Mouse (Mus musculus) spleen, postnatal 10 days (tissue): ENCODE data around the gene Cyp4a14.
"Not testable (repeated sequence)": the region's sequence is repeated elsewhere in the genome, so short reads cannot be mapped to it uniquely, and the experiment has no call there.

ENCODE experiments used
- DNase-seq, 2 experiments: peaks; one replicate each; pipeline ENCODE4 v3.0.0; 2021 to 2022; ENCODE audit warnings: low spot score in 2 of 2

The Cyp4a14 gene

DNA sequence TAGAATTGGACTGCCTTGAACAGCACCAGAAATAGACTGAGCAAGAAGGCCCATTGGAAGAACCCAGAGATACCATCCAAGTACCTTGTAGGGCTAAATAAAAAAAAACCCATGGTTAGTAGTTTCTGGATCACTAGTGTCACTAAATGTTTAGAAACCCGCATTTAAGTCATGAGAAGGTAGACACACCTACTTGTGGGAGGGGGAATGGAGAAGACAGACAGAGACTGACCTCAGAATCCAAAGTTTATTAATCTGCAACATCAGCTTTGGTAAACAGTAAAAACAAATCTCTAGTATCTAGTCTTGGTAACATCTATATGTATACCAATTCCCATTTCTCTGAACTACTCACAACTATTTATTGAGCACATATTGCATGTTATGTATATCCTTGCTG, at the start of gene Cyp4a14:
Gene Cyp4a14 (minus strand): TSS at position 142 of the 400 bp plus-strand sequence.
- DNase-seq = no peak

DNA sequence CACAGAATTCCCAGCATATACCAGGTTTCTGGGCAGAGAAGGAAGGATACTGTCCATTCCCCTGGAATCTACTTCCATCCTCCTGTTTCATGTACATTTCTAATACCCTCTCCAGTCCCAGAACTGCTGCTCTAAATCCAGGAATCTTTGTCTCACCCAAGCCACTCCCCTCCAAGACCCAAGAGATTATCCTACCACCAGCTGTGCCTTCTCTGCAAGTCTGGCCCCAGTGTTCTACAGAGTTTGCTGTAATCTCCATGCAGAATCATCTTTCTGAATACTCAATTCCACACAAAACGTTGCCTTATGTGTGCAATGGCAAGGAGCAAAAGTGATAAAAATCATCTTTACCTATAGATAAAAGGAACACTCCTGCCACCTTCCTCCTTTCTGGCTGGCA, 49.2 kb upstream of the Cyp4a14 start:
- no peak for DNase-seq

DNA sequence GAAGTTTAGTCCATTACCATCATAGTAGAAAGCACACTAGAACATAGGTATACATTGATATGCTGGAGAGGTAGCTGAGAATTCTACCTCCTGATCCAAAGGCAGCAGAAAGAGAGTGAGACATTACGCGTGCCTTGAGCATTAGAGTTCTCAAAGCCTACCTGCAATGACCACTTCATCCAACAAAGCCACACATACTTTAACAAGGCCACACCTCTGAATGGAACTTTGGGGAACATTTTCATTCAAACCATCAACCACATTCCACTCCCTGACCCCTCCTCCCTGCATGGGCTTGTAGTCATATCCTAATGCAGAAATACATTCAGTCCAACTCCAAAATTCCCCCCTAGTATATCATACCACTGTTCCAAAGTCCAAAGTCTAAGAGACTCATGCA, 25.8 kb upstream of the Cyp4a14 start:
- no peak for DNase-seq

DNA sequence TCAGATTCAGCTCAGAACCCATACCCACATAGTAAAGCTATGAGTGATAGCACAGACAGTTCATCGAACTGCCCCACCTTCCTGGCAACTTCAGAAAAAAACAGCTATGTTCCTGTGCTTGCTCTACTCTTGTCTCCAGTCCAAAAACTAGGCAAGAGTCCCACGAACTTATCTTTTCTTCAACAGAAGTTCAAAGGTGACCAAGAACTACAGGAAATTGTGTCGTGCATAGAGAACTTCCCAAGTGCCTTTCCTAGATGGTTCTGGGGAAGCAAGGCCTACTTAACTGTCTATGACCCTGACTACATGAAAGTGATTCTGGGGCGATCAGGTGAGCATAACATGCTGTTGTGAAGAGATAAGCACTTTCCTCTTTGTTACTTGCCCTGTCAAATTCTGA, 23.5 kb upstream of the Cyp4a14 start:
- DNase-seq = no peak

DNA sequence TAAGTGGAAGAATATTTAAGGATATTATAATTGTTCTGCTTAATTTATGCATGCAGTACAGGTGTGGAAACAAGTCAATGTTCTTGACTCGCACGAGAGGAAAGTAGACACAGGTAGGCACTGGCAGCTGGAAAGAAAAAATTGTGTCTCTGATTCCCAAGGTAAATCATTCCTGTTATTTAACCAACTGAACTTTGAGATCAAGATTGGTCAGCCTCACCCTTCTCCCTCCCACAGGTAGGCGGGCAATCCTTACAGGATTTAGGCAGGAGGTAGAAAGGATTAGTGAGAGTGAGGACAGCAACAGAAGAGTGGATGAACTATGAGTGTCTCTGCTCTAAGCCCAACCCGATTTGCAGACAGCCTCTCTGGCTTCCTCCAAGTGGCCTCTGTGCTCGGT, 22.1 kb upstream of the Cyp4a14 start, which contains the start of gene Cyp4a10:
Gene Cyp4a10 (plus strand): TSS at position 265 of the 400 bp plus-strand sequence.
- DNase-seq = not testable (repeated sequence)

DNA sequence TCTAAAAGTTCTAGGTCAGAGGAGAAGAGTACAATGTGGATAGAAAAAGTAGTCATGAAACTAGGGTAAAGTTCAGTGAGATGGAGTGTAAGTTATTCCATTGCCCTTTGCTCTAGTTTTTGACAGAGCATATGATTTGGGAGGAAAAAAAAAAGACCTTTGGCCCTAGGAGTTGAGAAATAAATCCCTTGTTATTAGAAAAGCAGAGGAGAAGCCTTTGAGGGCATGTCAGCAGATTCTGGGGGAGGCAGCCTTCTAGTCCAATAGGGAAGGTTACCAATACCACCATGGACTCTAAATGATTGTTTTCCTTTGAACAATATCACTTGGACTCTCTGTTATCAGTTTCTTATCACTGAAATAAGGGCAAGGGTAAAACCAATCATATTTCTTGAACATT, 18.0 kb upstream of the Cyp4a14 start:
- not testable (repeated sequence) for DNase-seq

DNA sequence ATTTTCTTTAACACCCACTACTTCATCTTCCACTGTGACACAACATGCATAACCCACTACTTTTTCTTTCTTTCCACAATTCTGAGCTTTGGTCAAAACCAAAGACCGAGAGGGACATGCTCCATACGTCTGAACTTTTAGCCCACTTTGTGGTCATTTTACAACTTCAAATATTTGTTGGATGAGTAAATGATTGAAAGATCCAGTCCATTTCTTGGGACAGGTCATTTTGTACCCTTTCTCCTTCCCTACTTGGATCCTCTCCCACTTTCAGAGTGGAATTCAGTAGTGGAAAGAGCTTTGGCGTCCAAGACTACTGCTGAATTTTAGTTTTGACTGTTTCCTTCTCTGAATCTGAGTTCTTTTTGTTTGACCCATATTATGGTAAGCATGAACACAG, 1.5 kb upstream of the Cyp4a14 start:
- DNase-seq = no peak

DNA sequence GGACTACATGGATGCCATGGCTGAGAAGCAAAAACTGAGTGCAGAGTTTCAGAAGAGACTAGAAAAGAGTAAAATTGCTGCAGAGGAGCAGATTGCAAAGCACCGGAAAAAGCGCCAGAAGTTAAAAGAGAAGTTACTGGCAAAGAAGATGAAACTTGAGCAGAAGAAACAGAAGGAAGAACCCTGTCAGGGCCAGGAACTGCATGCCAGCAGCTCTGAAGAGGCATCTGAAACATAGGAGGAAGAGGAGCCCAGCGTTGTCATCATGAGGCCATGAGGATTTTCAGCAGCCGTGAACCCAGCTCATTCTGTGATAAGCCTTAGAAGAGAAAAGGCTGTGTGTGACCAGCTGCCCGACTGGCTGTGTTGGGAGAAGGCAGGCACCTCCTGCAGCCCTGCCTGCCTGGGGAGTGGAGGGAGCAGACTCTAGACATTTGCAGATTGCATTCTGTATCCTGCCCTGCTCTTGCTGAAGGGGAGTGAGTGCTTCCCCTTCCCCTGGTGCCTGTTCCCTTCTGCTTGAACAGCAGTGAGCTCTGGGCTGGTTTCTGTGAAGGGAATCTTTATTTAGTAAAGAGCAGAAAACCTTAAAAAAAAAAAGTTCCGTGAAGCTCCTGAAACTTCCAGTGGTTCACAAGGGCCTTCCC, 14.8 kb downstream of the Cyp4a14 start:
- DNase-seq = no peak

DNA sequence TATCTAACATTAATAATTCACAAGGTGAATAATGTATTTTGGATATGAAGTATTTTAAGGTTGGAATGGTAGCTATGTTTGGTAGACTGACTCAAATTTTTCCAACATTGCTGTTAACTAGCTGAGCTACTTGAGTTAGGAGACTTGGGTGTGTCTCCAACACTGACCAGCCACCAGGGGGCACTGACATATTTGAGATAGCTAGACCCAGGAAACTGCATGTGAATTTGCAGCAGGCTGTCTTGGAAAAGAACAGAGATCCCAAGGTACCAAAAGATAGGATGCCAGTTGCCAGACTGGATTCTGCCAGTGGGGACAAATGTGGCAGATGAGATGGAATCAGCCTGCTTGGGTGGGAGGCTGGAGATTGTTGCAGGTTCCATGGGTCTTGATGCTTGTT, 19.9 kb downstream of the Cyp4a14 start:
- DNase-seq = not testable (repeated sequence)

DNA sequence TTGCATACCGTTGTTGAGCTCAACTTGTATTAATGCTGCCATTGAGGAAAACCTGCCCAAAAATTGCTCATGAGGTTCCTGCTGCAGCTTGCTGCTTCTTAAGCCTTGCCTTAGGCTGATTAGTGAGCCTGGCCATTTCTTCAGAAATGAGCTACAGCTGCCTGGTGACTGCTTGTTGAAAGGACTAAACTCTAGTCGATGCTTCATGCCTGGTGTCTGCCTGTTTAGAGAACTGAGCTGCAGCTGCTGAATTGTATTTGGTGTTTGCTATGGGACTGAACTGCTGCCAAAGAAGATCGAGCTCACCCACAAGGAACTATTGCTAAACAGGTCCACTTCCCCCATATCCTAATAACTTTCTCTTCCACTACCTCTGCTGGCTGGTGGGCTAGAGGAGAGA, 22.4 kb downstream of the Cyp4a14 start:
- not testable (repeated sequence) for DNase-seq

DNA sequence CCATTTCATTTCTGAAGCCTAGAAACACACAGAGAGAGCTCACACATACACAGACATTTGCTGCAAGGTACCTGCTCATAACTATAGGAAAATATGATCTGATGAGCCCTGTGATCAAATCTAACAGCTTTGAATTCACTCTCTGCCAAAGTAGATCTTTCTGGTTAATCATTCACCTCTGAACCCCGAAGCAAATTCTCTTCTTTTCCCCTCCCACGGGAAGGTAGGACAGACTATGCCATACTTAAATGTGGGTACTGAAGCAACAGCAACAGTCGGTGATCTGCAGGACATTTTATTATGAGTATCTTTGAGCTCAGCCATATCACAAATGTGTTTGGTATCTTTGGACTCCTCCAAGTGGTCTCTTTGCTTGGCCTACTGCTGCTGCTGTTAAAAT, 43.6 kb downstream of the Cyp4a14 start, which contains the start of gene Cyp4a30b:
Gene Cyp4a30b (plus strand): TSS at position 301 of the 400 bp plus-strand sequence.
- DNase-seq = no peak

DNA sequence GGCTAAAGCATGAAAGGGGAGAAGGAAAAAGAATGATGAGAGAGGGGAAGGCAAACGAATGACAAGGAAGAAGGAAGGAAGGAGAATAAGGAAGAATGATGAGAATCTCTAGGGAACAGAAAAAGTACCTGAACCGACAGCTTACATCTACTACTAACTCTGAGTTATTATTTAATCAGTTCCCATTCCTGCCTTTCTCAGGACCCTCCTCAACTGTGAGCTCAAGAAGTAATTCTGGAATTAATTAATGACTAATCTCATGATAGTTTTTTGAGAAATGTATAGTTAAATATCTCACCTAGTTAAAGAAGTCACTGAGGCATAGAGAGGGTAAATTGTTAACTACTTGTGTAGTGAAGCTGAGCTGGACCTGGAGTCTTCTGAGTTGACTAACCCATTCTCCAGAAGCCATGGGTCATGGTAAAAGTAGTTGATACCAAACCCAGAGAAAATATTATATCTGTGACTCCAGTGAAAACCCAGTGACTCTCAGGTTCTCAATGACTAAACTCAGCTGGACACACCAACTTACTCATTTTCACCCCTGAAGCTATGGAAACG, 45.3 kb downstream of the Cyp4a14 start:
- no peak for DNase-seq
